Mouse (Mus musculus) kidney, embryonic 16.5 days (tissue): ENCODE data around the gene Olfr319. TPM values are rescaled to one million over a fixed set of nuclear protein-coding genes. Genes with fewer than 3 reads are reported as not detected.
A peak's percentile ranks its signal among the peaks of the same experiment; 100 is the strongest.
"Not testable (repeated sequence)": the region's sequence is repeated elsewhere in the genome, so short reads cannot be mapped to it uniquely, and the experiment has no call there.

Source experiments
- ATAC-seq: fragments of 200-750 bp; cut with Nextera tagmentation; 2 replicates; pipeline ENCODE4 v1.8.0; 2017; ENCODE audit warnings: moderate TSS enrichment; ENCODE audit not compliant: low FRiP score, low TSS enrichment
- H3K27ac ChIP-seq: fragments of 300-500 bp; sonication (generic); 2 replicates; pipeline ENCODE4 v1.5.1; 2014; ENCODE audit warnings: low read length
- H3K27me3 ChIP-seq: fragments of 300-500 bp; sonication (generic); 2 replicates; pipeline ENCODE4 v1.6.1; 2014; ENCODE audit warnings: low read length, control low read depth, mixed read lengths; ENCODE audit not compliant: insufficient read depth
- H3K36me3 ChIP-seq: fragments of 300-500 bp; sonication (generic); 2 replicates; pipeline ENCODE4 v1.6.1; 2014; ENCODE audit warnings: low read length, control low read depth, mixed read lengths; ENCODE audit not compliant: insufficient read depth
- H3K4me1 ChIP-seq: fragments of 300-500 bp; sonication (generic); 2 replicates; pipeline ENCODE4 v1.6.1; 2014; ENCODE audit warnings: low read length, control low read depth, mixed read lengths; ENCODE audit not compliant: insufficient read depth
- H3K4me2 ChIP-seq: fragments of 300-500 bp; sonication (generic); replicated peaks from 2 replicates; pipeline ENCODE4 v1.6.1; 2014; ENCODE audit warnings: low read depth, low read length
- H3K4me3 ChIP-seq: fragments of 300-500 bp; sonication (generic); 2 replicates; pipeline ENCODE4 v1.5.1; 2014; ENCODE audit warnings: mild to moderate bottlenecking, low read length
- H3K9ac ChIP-seq: fragments of 300-500 bp; sonication (generic); replicated peaks from 2 replicates; pipeline ENCODE4 v1.6.1; 2014; ENCODE audit warnings: low read length
- H3K9me3 ChIP-seq: fragments of 300-500 bp; sonication (generic); 2 replicates; pipeline ENCODE4 v1.6.1; 2016; ENCODE audit warnings: low read length, control low read depth
- WGBS: fragments of 180-500 bp; shearing (Covaris S2); extraction: QIAGEN DNeasy Blood & Tissue Kit; methylation state at CpG from one replicate; pipeline ENCODE4 v1.1.7; 2014; 5-methylcytosine and 5-hydroxymethylcytosine counted together
- polyA plus RNA-seq: library from polyadenylated mRNA; unstranded; fragments of >200 nt; fragmentation: Nextera tagmentation; extraction: Ambion mirVana; gene quantifications from 2 replicates; pipeline ENCODE4 v1.2.1, GENCODE M21; 2015

Gene Olfr319
- polyA plus RNA-seq: not detected in 2 replicates

- no peak within 1 kb of the TSS for H3K27ac ChIP-seq
- H3K9ac ChIP-seq: no peak within 1 kb of the TSS
- no peak for ATAC-seq
- peaks cover 8% of the 10 kb centered on the region for H3K9me3 ChIP-seq
- H3K4me1 ChIP-seq: no peaks in the 10 kb centered on the region
- no peaks in the 10 kb centered on the region for H3K27me3 ChIP-seq
- 89% methylated on average over 3 of the region's 3 CpGs for WGBS
- H3K4me3 ChIP-seq: no peak within 1 kb of the TSS
- no peak within 1 kb of the TSS for H3K4me2 ChIP-seq
- no peaks in the 10 kb centered on the region for H3K36me3 ChIP-seq
Observed at GRCm38 (mm10) chr11:58698862-58699261, at the start of gene Olfr319. Olfr319 (plus strand) TSS chr11:58699162.

DNA sequence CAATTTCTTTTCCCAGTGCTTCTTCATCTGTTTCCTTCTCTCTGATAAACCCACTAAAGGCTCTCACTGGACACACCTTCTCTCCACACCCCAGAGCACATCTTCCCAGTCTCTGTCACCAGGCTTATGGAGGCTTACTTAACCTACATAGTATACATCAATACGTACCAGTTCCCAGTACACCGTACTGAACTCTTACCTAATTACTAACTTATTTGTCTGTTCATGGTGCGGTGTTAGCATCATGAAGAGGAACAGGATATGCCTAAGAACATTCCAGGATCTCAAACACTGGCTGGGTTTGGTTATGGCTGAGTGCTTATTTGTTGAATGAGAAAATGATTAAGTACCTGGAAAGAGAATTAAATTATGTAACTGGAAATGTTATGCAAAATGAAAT lies 43.8 kb upstream of the Olfr319 start:
- Histone ChIP-seq H3K27me3 (no peaks in the 10 kb centered on the region), H3K27ac (no peak overlapping the region), H3K4me2 (no peak overlapping the region), H3K36me3 (no peaks in the 10 kb centered on the region), H3K4me3 (no peak overlapping the region), H3K4me1 (0 out of 2 replicates have a peak, but pooled peaks cover 4% of the 10 kb centered on the region), H3K9me3 (peaks cover 2% of the 10 kb centered on the region; the same call in 1 of the 2 replicates), H3K9ac (no peak overlapping the region)
- ATAC-seq: peak; percentile 51; the same call in 1 of the 2 replicates
- 74% methylated on average over 3 of the region's 3 CpGs for WGBS

DNA sequence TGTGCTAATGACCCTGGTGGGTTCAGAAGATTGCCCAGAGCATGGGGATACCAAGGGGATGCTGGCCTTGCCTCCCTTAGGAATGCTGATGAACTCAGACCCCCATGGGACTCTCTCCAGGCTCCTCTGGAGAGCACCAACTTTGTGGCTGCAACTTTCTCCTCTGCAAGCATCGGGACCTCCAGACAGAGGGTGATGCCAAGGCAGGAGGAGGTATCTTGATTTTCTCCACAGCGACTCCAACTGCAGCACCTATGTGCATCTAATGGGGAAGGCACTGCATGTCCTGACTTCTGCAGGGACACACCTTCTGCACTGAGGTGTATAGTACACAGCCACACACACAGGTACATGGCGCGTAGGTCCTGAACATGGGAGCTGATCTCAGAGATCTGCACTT lies 40.4 kb upstream of the Olfr319 start, which contains the start of gene Olfr322:
Gene Olfr322 (plus strand): TSS at position 187 of the 400 bp plus-strand sequence.
- ATAC-seq: no peak
- WGBS: 80% methylated on average over 4 of the region's 4 CpGs
- Histone ChIP-seq H3K4me3 (no peak within 1 kb of the TSS), H3K27ac (no peak within 1 kb of the TSS), H3K9ac (no peak within 1 kb of the TSS), H3K4me1 (0 out of 2 replicates have a peak, but pooled peaks cover 4% of the 10 kb centered on the region), H3K27me3 (no peaks in the 10 kb centered on the region), H3K9me3 (no peaks in the 10 kb centered on the region), H3K36me3 (no peaks in the 10 kb centered on the region), H3K4me2 (no peak within 1 kb of the TSS)

DNA sequence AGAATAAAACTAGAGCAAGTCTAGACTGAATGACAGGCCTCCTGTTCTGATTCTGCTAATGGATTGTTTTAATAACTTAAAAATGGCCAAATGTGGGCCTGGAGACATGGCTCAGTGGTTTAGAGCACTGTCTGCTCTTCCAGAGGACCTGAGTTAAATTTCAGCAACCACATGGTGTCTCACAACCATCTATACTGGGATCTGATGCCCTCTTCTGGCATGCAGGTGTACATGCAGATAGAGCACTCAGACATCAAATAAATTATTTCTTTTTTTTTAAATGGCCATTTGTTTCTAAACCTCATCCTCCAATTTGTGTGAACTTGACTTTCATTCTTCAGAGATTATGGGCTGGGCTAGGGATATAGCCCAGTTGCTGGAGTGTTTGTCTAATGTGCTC lies 29.7 kb upstream of the Olfr319 start:
- Histone ChIP-seq H3K27me3 (no peaks in the 10 kb centered on the region), H3K9ac (no peak overlapping the region), H3K4me2 (no peak overlapping the region), H3K27ac (no peak overlapping the region), H3K9me3 (no peaks in the 10 kb centered on the region), H3K36me3 (no peaks in the 10 kb centered on the region), H3K4me1 (no peaks in the 10 kb centered on the region), H3K4me3 (no peak overlapping the region)
- ATAC-seq: no peak

DNA sequence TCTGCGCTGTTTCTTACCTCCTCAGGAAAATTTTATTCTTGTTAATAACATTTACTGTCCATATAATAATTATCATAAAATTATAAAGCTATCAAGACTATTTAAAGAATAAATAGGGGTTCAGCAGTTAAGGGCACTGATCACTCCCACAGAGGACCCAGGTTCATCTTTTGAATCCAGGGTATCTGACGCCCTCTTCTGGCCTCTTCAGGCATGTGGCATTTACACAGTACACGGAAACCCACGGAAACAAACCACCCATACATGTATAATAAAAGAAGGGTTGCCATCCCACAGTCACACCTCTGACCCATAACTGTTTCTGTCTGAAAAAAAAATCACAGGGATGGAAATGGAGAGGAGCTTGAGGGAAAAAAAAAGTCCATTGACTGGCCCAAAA lies 27.1 kb upstream of the Olfr319 start:
- no peaks in the 10 kb centered on the region for H3K4me1 ChIP-seq
- H3K27me3 ChIP-seq: no peaks in the 10 kb centered on the region
- no peak for ATAC-seq
- H3K9me3 ChIP-seq: no peaks in the 10 kb centered on the region
- no peaks in the 10 kb centered on the region for H3K36me3 ChIP-seq
- H3K4me2 ChIP-seq: no peak overlapping the region
- no peak overlapping the region for H3K9ac ChIP-seq
- no peak overlapping the region for H3K4me3 ChIP-seq
- H3K27ac ChIP-seq: no peak overlapping the region
- 50% methylated on average over 4 of the region's 4 CpGs for WGBS

DNA sequence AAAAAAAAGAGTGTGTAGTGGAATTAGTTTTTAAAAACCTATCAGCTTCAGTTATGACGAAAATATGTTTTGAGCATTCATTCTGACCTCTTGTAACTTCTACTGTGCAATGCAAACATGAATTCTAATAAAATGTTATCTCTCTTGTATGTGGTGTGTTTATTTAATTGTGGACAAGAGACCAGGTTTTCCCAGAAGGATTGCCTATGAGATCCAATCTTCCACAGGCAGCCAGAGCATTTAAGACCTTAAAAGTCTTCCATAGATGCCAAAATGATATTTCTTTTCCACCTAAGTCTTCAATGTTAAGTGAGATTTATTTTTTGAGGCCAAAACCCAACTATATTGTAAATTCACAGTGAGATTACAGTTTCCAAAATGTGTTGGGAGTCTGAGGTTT lies 18.2 kb upstream of the Olfr319 start, which contains the start of gene Olfr320:
Gene Olfr320 (plus strand): TSS at position 301 of the 400 bp plus-strand sequence.
- H3K4me2 ChIP-seq: no peak within 1 kb of the TSS
- H3K27me3 ChIP-seq: no peaks in the 10 kb centered on the region
- no peak within 1 kb of the TSS for H3K4me3 ChIP-seq
- no peaks in the 10 kb centered on the region for H3K4me1 ChIP-seq
- ATAC-seq: no peak
- H3K9me3 ChIP-seq: no peaks in the 10 kb centered on the region
- 88% methylated on average over 1 of the region's 1 CpGs for WGBS
- no peak within 1 kb of the TSS for H3K9ac ChIP-seq
- no peak within 1 kb of the TSS for H3K27ac ChIP-seq
- no peaks in the 10 kb centered on the region for H3K36me3 ChIP-seq

- no peaks in the 10 kb centered on the region for H3K27me3 ChIP-seq
- no peak overlapping the region for H3K27ac ChIP-seq
- H3K4me1 ChIP-seq: no peaks in the 10 kb centered on the region
- H3K4me2 ChIP-seq: no peak overlapping the region
- ATAC-seq: no peak
- 85% methylated on average over 11 of the region's 11 CpGs for WGBS
- no peaks in the 10 kb centered on the region for H3K9me3 ChIP-seq
- H3K4me3 ChIP-seq: no peak overlapping the region
- H3K9ac ChIP-seq: no peak overlapping the region
- no peaks in the 10 kb centered on the region for H3K36me3 ChIP-seq
Observed at GRCm38 (mm10) chr11:58709086-58709485, 10.1 kb downstream of the Olfr319 start.

- H3K9ac ChIP-seq, H3K4me3 ChIP-seq, ATAC-seq, H3K4me2 ChIP-seq, H3K9me3 ChIP-seq, H3K27me3 ChIP-seq, H3K4me1 ChIP-seq, H3K36me3 ChIP-seq, H3K27ac ChIP-seq: not testable (repeated sequence)
- 92% methylated on average over 6 of the region's 7 CpGs for WGBS
Observed at GRCm38 (mm10) chr11:58717723-58718122, 18.8 kb downstream of the Olfr319 start.

DNA sequence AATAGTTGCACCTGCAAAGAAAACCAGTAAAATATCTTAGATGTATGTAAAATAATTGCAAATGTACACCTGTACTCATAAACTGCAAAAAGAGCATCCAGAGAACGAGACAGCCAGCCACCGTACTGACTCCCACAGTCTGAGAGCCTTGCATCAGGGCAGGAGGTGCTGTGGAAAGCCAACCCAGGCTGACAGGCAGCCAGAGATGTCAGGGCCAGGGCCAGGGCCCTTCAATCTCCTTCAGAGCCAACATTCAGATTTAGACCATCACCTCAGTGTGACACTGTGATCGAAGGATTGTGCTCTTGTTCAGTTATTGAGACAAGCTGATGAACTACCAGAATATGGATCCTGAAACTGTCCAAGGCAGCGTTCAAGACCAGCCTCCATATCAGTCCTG lies 20.7 kb downstream of the Olfr319 start:
- Histone ChIP-seq H3K4me3 (no peak overlapping the region), H3K4me1 (no peaks in the 10 kb centered on the region), H3K27me3 (no peaks in the 10 kb centered on the region), H3K4me2 (no peak overlapping the region), H3K9me3 (no peaks in the 10 kb centered on the region), H3K36me3 (no peaks in the 10 kb centered on the region), H3K9ac (no peak overlapping the region), H3K27ac (no peak overlapping the region)
- ATAC-seq: no peak
- WGBS: 85% methylated on average over 4 of the region's 4 CpGs

- H3K27me3 ChIP-seq: no peaks in the 10 kb centered on the region
- no peaks in the 10 kb centered on the region for H3K9me3 ChIP-seq
- no peak within 1 kb of the TSS for H3K9ac ChIP-seq
- no peaks in the 10 kb centered on the region for H3K36me3 ChIP-seq
- no peaks in the 10 kb centered on the region for H3K4me1 ChIP-seq
- no peak within 1 kb of the TSS for H3K4me2 ChIP-seq
- no peak for ATAC-seq
- no peak within 1 kb of the TSS for H3K4me3 ChIP-seq
- H3K27ac ChIP-seq: no peak within 1 kb of the TSS
Observed at GRCm38 (mm10) chr11:58723914-58724313, 25.0 kb downstream of the Olfr319 start, which contains the start of gene Olfr318. Olfr318 (minus strand) TSS chr11:58724014.
